In genomic region chr19:14369098-14369604, GRCm38 (mm10) we compare ENCODE assay signal across 15 mouse cellular contexts.
DNase-seq lines count a peak whose midpoint lies in the region; ATAC-seq and TF ChIP-seq lines count a peak whose summit lies in the region.
"Had no signal": no experiment of that assay in that cellular context is flagged by ENCODE, and none has a peak within 500 bp of the region (broad histone marks: within the 10 kb centered on the region; RNA-seq: fewer than 3 reads in every experiment).

No protein-coding gene starts in this region.

- H3K4me3 ChIP-seq in kidney, embryonic 14.5 days (ENCODE audit: low read length), result no peak overlapping the region
- no peak overlapping the region for H3K4me3 ChIP-seq in forebrain, embryonic 11.5 days (ENCODE audit: low read depth, low read length)
- no peak overlapping the region for H3K4me3 ChIP-seq in hindbrain, postnatal 0 days (ENCODE audit: low read length)
- H3K4me3 ChIP-seq: heart, embryonic 13.5 days; left cerebral cortex, adult 2 months had no signal

- no peak for TF ChIP-seq CTCF in hindbrain, postnatal 0 days (IDR thresholded peaks at IDR 0.05; ENCODE audit: low read depth)

- H3K9me3 ChIP-seq in kidney, embryonic 14.5 days (ENCODE audit: control insufficient read depth, low read length), result no peaks in the 10 kb centered on the region
- no peaks in the 10 kb centered on the region for H3K9me3 ChIP-seq in forebrain, embryonic 11.5 days (ENCODE audit: control insufficient read depth, low read length)
- H3K9me3 ChIP-seq in hindbrain, postnatal 0 days (ENCODE audit: low read length), result no peaks in the 10 kb centered on the region
- H3K9me3 ChIP-seq: heart, embryonic 13.5 days had no signal

- no peaks in the 10 kb centered on the region for H3K36me3 ChIP-seq in kidney, embryonic 14.5 days (ENCODE audit: control insufficient read depth, insufficient read depth, low read length)
- no peaks in the 10 kb centered on the region for H3K36me3 ChIP-seq in forebrain, embryonic 11.5 days (ENCODE audit: control insufficient read depth, insufficient read depth, low read length)
- no peaks in the 10 kb centered on the region for H3K36me3 ChIP-seq in hindbrain, postnatal 0 days (ENCODE audit: insufficient read depth, low read length)
- H3K36me3 ChIP-seq: heart, embryonic 13.5 days had no signal

- H3K27ac ChIP-seq in kidney, embryonic 14.5 days (ENCODE audit: low read depth, low read length), result no peak overlapping the region
- no peak overlapping the region for H3K27ac ChIP-seq in forebrain, embryonic 11.5 days (ENCODE audit: low read depth, low read length)
- no peak overlapping the region for H3K27ac ChIP-seq in hindbrain, postnatal 0 days
- H3K27ac ChIP-seq: heart, embryonic 13.5 days; left cerebral cortex, adult 2 months had no signal

- no peaks in the 10 kb centered on the region for H3K27me3 ChIP-seq in kidney, embryonic 14.5 days (ENCODE audit: control insufficient read depth, insufficient read depth, low read length)
- no peaks in the 10 kb centered on the region for H3K27me3 ChIP-seq in forebrain, embryonic 11.5 days (ENCODE audit: control insufficient read depth, insufficient read depth, low read length)
- H3K27me3 ChIP-seq in hindbrain, postnatal 0 days (ENCODE audit: insufficient read depth, low read length), result no peaks in the 10 kb centered on the region

- DNase-seq in kidney, adult 11 months, result no peak
- no peak for DNase-seq in forebrain, embryonic 11.5 days (ENCODE audit: low spot score)
- no peak for DNase-seq in hindbrain, postnatal 0 days (ENCODE audit: low spot score)
- DNase-seq in retina, postnatal 1 day, result peak; percentile 63
- DNase-seq in lung, postnatal 4 days, result no peak
- no peak for DNase-seq in urinary bladder, postnatal 10 days (ENCODE audit: low spot score)
- no peak for DNase-seq in cerebellum, postnatal 36 days
- DNase-seq: adrenal gland, postnatal 36 days; cerebellum, adult 9-11 months; thymus, postnatal 25 days had no signal

- H3K4me2 ChIP-seq in kidney, embryonic 14.5 days (replicated peaks; ENCODE audit: low read depth, low read length), result no peak overlapping the region
- no peak overlapping the region for H3K4me2 ChIP-seq in forebrain, embryonic 11.5 days (ENCODE audit: low read depth, low read length, severe bottlenecking)
- no peak overlapping the region for H3K4me2 ChIP-seq in hindbrain, postnatal 0 days (ENCODE audit: low read depth, low read length)
- H3K4me2 ChIP-seq: heart, embryonic 13.5 days; liver, embryonic 11.5 days had no signal

- WGBS in kidney, embryonic 14.5 days, result 43% methylated on average over 12 of the region's 12 CpGs
- 65% methylated on average over 12 of the region's 12 CpGs for WGBS in forebrain, embryonic 11.5 days
- 65% methylated on average over 12 of the region's 12 CpGs for WGBS in hindbrain, postnatal 0 days

- no peak overlapping the region for H3K9ac ChIP-seq in kidney, embryonic 14.5 days (ENCODE audit: low read depth, low read length)
- no peak overlapping the region for H3K9ac ChIP-seq in forebrain, embryonic 11.5 days (ENCODE audit: low read length)
- H3K9ac ChIP-seq in hindbrain, postnatal 0 days (replicated peaks; ENCODE audit: low read length), result no peak overlapping the region
- H3K9ac ChIP-seq: heart, embryonic 13.5 days had no signal

- H3K4me1 ChIP-seq in kidney, embryonic 14.5 days (ENCODE audit: control insufficient read depth, insufficient read depth, low read length), result peaks cover 13% of the 10 kb centered on the region
- peaks cover 4% of the 10 kb centered on the region; the same call in 1 of the 2 replicates for H3K4me1 ChIP-seq in forebrain, embryonic 11.5 days (replicated peaks; ENCODE audit: control insufficient read depth, insufficient read depth, low read length)
- H3K4me1 ChIP-seq in hindbrain, postnatal 0 days (ENCODE audit: insufficient read depth, low read length), result no peaks in the 10 kb centered on the region
- H3K4me1 ChIP-seq: heart, embryonic 13.5 days had no signal

- peak; percentile 71 for ATAC-seq in kidney, embryonic 14.5 days (ENCODE audit: low FRiP score, low TSS enrichment)
- ATAC-seq in forebrain, embryonic 11.5 days (replicated peaks; ENCODE audit: low FRiP score), result peak; percentile 60
- peak; percentile 59; the same call in 1 of the 2 replicates for ATAC-seq in hindbrain, postnatal 0 days
- ATAC-seq: intestine, embryonic 16.5 days had no signal
